Mouse (Mus musculus) neural tube, embryonic 12.5 days (tissue): Measurements from ENCODE around the gene Prdm11. TPM values are rescaled to one million over a fixed set of nuclear protein-coding genes. Genes with fewer than 3 reads are reported as not detected.

Experiments used
- ATAC-seq: fragments of 200-750 bp; cut with Nextera tagmentation; 2 replicates; pipeline ENCODE4 v1.8.0; 2017; ENCODE audit warnings: low read depth, mild to moderate bottlenecking, moderate TSS enrichment, moderate library complexity; ENCODE audit not compliant: low FRiP score
- H3K27ac ChIP-seq: fragments of 300-500 bp; sonication (generic); 2 replicates; pipeline ENCODE4 v1.5.1; 2016
- H3K27me3 ChIP-seq: fragments of 300-500 bp; sonication (generic); replicated peaks from 2 replicates; pipeline ENCODE4 v1.6.1; 2016; ENCODE audit warnings: mild to moderate bottlenecking
- H3K36me3 ChIP-seq: fragments of 300-500 bp; sonication (generic); 2 replicates; pipeline ENCODE4 v1.6.1; 2016; ENCODE audit warnings: mild to moderate bottlenecking
- H3K4me1 ChIP-seq: fragments of 300-500 bp; sonication (generic); 2 replicates; pipeline ENCODE4 v1.6.1; 2016
- H3K4me2 ChIP-seq: fragments of 300-500 bp; sonication (generic); replicated peaks from 2 replicates; pipeline ENCODE4 v1.6.1; 2016; ENCODE audit warnings: mild to moderate bottlenecking
- H3K4me3 ChIP-seq: fragments of 300-500 bp; sonication (generic); 2 replicates; pipeline ENCODE4 v1.5.1; 2016
- H3K9ac ChIP-seq: fragments of 300-500 bp; sonication (generic); 2 replicates; pipeline ENCODE4 v1.6.1; 2016; ENCODE audit warnings: mild to moderate bottlenecking
- H3K9me3 ChIP-seq: fragments of 300-500 bp; sonication (generic); 2 replicates; pipeline ENCODE4 v1.6.1; 2016; ENCODE audit warnings: mild to moderate bottlenecking
- WGBS: fragments of 180-500 bp; shearing (Covaris S2); methylation state at CpG from one replicate; pipeline ENCODE4 v1.1.7; 2016; 5-methylcytosine and 5-hydroxymethylcytosine counted together
- polyA plus RNA-seq: library from polyadenylated mRNA; unstranded; fragments of >200 nt; fragmentation: Nextera tagmentation; extraction: Ambion mirVana; gene quantifications from 2 replicates; pipeline ENCODE4 v1.2.1, GENCODE M21; 2016

Prdm11 gene
- polyA plus RNA-seq, 1 experiment from 2014 or later, result 2.9 TPM

- Histone ChIP-seq H3K27me3 (no peaks in the 10 kb centered on the region), H3K4me3 (no peak overlapping the region), H3K4me1 (0 out of 2 replicates have a peak, but pooled peaks cover 12% of the 10 kb centered on the region), H3K9me3 (no peaks in the 10 kb centered on the region), H3K27ac (no peak overlapping the region), H3K4me2 (no peak overlapping the region), H3K36me3 (no peaks in the 10 kb centered on the region), H3K9ac (no peak overlapping the region)
- WGBS, result 81% methylated on average over 6 of the region's 6 CpGs
- no peak for ATAC-seq
Measured at GRCm38 (mm10) chr2:93076578-93076955, 30.6 kb upstream of the Prdm11 start.

DNA sequence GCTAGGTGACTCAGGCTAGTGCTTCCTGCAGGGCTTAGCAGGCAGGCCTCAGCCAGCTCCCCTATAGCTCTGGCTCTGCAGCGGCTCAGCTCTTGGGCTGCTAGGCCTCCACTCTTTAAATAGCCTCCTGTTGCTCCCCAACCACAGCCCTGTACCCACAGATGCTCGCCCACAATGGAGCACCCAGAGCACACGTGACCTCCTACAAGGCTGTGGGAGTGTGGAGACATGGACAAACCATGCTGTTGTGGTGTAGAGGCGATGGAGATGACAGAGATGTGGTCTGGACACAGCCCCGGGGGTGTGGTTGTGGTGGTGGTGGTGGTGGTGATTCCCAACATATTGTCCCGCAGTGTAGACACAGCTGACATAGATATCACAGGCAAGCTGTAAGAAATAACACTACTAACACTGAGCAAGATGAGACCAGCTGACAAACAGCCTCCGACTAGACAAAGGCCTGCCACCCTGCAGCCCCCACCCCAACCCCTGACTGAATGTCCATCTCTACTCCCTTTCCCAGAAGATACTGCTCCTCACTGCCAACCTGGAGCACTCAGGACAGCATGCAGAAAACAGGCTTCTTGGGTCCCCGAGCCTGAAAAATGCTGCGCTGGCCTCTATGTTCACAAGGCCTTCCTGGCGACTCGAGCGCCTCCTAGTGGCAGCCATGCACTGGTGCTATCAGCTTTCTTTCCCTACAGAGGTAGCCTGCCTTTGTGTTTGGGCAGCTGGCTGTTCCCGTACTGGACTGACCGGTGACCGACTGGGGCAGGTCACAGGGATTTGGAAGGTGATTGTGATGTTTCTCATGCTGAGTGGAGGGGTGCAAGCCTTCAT is 30.0 kb upstream of the Prdm11 start:
- no peaks in the 10 kb centered on the region for H3K36me3 ChIP-seq
- H3K4me1 ChIP-seq, result 0 out of 2 replicates have a peak, but pooled peaks cover 11% of the 10 kb centered on the region
- peak; percentile 55 for ATAC-seq
- H3K4me3 ChIP-seq, result no peak overlapping the region
- no peak overlapping the region for H3K9ac ChIP-seq
- H3K27ac ChIP-seq, result no peak overlapping the region
- 41% methylated on average over 15 of the region's 15 CpGs for WGBS
- H3K9me3 ChIP-seq, result no peaks in the 10 kb centered on the region
- no peaks in the 10 kb centered on the region for H3K27me3 ChIP-seq
- H3K4me2 ChIP-seq, result no peak overlapping the region

DNA sequence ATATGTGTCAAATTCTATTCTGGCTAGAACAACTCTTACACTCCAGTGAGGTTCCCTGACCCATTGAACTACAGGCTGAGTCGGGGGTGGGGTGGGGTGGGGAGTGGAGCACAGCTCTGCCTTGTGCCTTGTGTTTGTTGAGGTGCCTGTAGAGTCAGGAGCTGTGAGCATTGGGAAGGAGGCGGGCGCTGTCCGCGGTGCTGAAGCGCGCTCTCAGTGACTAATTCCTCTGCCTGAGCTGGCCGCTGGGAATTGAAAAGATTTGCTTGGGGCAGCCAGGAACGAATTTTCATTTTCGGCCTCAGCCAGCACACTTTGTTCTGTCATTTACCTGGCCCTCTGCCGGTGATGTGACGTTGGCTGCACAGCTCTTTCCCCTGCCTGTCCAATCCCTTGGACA is 25.7 kb upstream of the Prdm11 start:
- H3K4me3 ChIP-seq, result no peak overlapping the region

GRCm38 (mm10) chr2:93068942-93069341 is 23.0 kb upstream of the Prdm11 start:
- Histone ChIP-seq H3K4me3 (no peak overlapping the region), H3K27me3 (peaks cover 3% of the 10 kb centered on the region; the same call in 1 of the 2 replicates)
- WGBS, result 45% methylated on average over 2 of the region's 2 CpGs

More for the DNA sequence above, 25.7 kb upstream of the Prdm11 start:
- Histone ChIP-seq H3K9me3 (no peaks in the 10 kb centered on the region), H3K4me1 (peaks cover 19% of the 10 kb centered on the region; the same call in 1 of the 2 replicates), H3K36me3 (no peaks in the 10 kb centered on the region), H3K9ac (no peak overlapping the region), H3K4me2 (no peak overlapping the region), H3K27me3 (peaks cover 3% of the 10 kb centered on the region; the same call in 1 of the 2 replicates), H3K27ac (no peak overlapping the region)
- ATAC-seq, result no peak; the same call in 1 of the 2 replicates
- WGBS, result 9% methylated on average over 12 of the region's 12 CpGs

GRCm38 (mm10) chr2:93063347-93063746 is 17.4 kb upstream of the Prdm11 start:
- H3K9me3 ChIP-seq, result no peaks in the 10 kb centered on the region
- H3K4me3 ChIP-seq, result no peak overlapping the region
- H3K27me3 ChIP-seq, result no peaks in the 10 kb centered on the region
- WGBS, result 26% methylated on average over 2 of the region's 2 CpGs
- H3K36me3 ChIP-seq, result no peaks in the 10 kb centered on the region
- no peak overlapping the region for H3K4me2 ChIP-seq
- no peak overlapping the region for H3K27ac ChIP-seq
- ATAC-seq, result 0 out of 2 replicates have a peak, but pooled peaks have one; percentile 33
- no peak overlapping the region for H3K9ac ChIP-seq
- H3K4me1 ChIP-seq, result no peaks in the 10 kb centered on the region

More at GRCm38 (mm10) chr2:93068942-93069341, 23.0 kb upstream of the Prdm11 start:
- no peaks in the 10 kb centered on the region for H3K36me3 ChIP-seq
- H3K4me1 ChIP-seq, result peaks cover 13% of the 10 kb centered on the region; the same call in 1 of the 2 replicates
- no peak overlapping the region for H3K9ac ChIP-seq
- no peaks in the 10 kb centered on the region for H3K9me3 ChIP-seq
- H3K4me2 ChIP-seq, result no peak overlapping the region
- no peak for ATAC-seq
- H3K27ac ChIP-seq, result no peak overlapping the region

DNA sequence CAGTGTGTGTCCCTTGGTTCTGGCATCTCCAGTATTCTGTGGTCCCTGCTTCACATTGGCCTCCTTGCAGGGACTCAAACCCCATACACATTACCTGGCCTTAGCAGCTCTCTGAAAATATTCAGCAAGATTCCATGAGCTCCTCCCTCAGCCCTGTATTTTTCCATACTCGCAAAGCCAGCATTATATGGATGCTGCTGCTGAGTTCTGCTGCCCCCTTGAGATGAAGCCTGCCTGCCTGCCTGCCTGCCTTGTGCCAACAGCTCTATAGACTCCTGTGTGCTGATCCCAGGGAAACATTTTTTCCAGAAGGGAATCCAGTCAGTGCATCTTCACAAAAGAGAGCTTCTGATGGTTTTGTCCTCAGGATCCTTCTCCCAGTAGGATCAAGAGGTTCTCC is 5.9 kb upstream of the Prdm11 start:
- Histone ChIP-seq H3K4me3 (no peak overlapping the region), H3K27me3 (peaks cover 6% of the 10 kb centered on the region; the same call in 1 of the 2 replicates), H3K4me2 (no peak overlapping the region), H3K9ac (no peak overlapping the region), H3K27ac (no peak overlapping the region), H3K36me3 (no peaks in the 10 kb centered on the region), H3K9me3 (no peaks in the 10 kb centered on the region), H3K4me1 (no peaks in the 10 kb centered on the region)
- no peak for ATAC-seq
- 29% methylated on average over 1 of the region's 1 CpGs for WGBS

- 27% methylated on average over 6 of the region's 6 CpGs for WGBS
- Histone ChIP-seq H3K36me3 (no peaks in the 10 kb centered on the region), H3K27ac (no peak overlapping the region), H3K27me3 (peaks cover 6% of the 10 kb centered on the region; the same call in 1 of the 2 replicates), H3K4me2 (no peak overlapping the region), H3K9me3 (no peaks in the 10 kb centered on the region), H3K4me1 (peaks cover 13% of the 10 kb centered on the region), H3K4me3 (no peak overlapping the region), H3K9ac (no peak overlapping the region)
- no peak for ATAC-seq
Measured at GRCm38 (mm10) chr2:93048601-93049323, 2.8 kb upstream of the Prdm11 start.

DNA sequence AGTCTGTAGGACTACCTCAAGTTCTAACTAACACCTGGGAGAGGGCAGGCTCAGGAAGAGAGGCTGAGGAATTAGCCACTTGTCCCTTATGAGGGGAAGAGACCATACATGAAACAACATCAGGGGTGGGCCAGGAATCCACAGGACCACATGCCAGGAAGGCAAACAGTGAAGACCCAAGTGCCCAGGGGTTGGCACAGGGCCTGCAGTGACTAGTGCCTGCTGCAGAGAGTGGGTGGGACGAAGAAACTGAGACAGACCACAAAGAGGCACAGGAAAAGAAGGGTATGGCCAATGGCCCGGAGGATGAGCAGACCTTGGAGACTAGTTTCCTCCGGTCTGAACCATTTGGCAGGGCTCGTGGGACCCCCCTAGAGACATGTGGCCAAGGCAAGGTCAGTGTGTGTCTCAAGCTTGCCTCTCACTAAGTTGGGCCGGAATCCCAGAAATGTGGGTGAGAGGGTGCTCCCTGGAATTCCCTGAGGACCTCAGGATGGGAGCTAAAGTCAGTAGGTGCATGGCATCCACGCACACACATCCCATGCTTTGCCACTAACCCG is 1.6 kb upstream of the Prdm11 start:
- Histone ChIP-seq H3K4me1 (peaks cover 13% of the 10 kb centered on the region), H3K27ac (no peak overlapping the region), H3K4me2 (no peak overlapping the region), H3K4me3 (no peak overlapping the region), H3K9ac (no peak overlapping the region), H3K36me3 (no peaks in the 10 kb centered on the region), H3K9me3 (no peaks in the 10 kb centered on the region), H3K27me3 (peaks cover 6% of the 10 kb centered on the region; the same call in 1 of the 2 replicates)
- WGBS, result 82% methylated on average over 7 of the region's 7 CpGs
- ATAC-seq, result no peak

- no peaks in the 10 kb centered on the region for H3K36me3 ChIP-seq
- peaks cover 6% of the 10 kb centered on the region; the same call in 1 of the 2 replicates for H3K27me3 ChIP-seq
- H3K9me3 ChIP-seq, result no peaks in the 10 kb centered on the region
- H3K9ac ChIP-seq, result no peak overlapping the region
- no peak overlapping the region for H3K27ac ChIP-seq
- peaks cover 13% of the 10 kb centered on the region for H3K4me1 ChIP-seq
- ATAC-seq, result no peak
- H3K4me2 ChIP-seq, result peak overlapping the region; percentile 79; the same call in 1 of the 2 replicates
- 85% methylated on average over 6 of the region's 6 CpGs for WGBS
- no peak overlapping the region for H3K4me3 ChIP-seq
Measured at GRCm38 (mm10) chr2:93047036-93047435, 1.1 kb upstream of the Prdm11 start.

DNA sequence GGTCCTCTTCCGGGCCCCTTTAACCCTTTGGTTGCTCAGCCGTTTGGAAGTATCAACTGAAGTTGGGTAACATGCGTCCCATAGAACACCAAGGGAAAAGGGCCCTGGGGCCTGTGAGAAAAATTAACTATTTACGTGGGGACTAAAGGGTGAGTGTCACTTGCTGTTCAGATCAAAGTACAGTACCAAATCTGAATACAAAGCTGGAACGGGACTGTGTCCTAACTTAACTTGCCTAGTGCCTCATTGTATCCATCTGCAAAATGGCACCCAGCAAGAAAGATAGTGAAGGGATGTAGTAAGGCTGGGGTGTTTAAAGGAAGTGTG is 505 bp upstream of the Prdm11 start:
- WGBS, result 25% methylated on average over 5 of the region's 5 CpGs
- no peaks in the 10 kb centered on the region for H3K9me3 ChIP-seq
- no peak for ATAC-seq
- peak overlapping the region; percentile 94; the same call in 1 of the 2 replicates for H3K9ac ChIP-seq
- H3K27me3 ChIP-seq, result peaks cover 6% of the 10 kb centered on the region; the same call in 1 of the 2 replicates
- peak overlapping the region; percentile 89 for H3K4me3 ChIP-seq
- no peaks in the 10 kb centered on the region for H3K36me3 ChIP-seq
- no peak overlapping the region for H3K27ac ChIP-seq
- peak overlapping the region; percentile 79 for H3K4me2 ChIP-seq
- H3K4me1 ChIP-seq, result peaks cover 17% of the 10 kb centered on the region

DNA sequence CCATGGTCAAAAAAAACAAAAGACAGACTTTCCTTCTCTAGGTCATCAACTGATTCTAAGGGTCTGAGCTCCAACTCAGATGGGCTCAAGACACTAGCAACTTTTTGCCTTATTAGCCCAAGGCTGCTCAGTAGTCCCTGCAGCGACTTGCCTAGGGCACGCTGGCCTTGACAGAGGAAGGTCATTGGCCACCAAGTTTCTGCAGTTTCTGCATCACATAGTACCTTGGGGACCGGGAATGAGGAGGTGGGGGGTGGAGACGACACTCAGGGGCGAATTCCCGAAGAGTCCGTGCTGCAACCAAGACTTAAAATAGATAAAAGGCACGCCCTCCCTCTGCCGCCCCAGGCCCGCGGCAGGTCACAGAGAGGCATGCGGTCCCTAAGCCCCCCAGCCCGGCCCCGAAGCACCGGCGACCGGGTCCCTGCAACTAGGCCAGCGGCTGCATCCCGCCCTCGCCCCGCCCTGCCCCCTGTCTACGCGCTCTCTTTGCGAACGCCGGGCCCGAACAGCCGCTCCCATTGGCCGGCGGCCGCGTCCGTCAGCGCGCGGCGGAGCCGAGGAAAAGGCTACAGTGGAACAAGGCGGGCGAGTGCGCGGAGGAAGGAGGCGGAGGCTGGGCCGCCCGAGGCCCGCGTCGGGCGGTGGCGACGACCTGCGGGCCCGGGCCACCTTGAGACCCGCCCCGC is 694 bp downstream of the Prdm11 start:
- under 1% methylated on average over 47 of the region's 55 CpGs for WGBS

More for the DNA sequence above, 694 bp downstream of the Prdm11 start:
- Histone ChIP-seq H3K9ac (peak overlapping the region; percentile 94), H3K4me2 (peak overlapping the region; percentile 79), H3K4me3 (peak overlapping the region; percentile 89), H3K27me3 (peaks cover 6% of the 10 kb centered on the region; the same call in 1 of the 2 replicates), H3K27ac (peak overlapping the region; percentile 86), H3K9me3 (no peaks in the 10 kb centered on the region), H3K36me3 (no peaks in the 10 kb centered on the region), H3K4me1 (peaks cover 17% of the 10 kb centered on the region)
- ATAC-seq, result peak; percentile 96
